Mouse (Mus musculus): ENCODE results near the gene Dmbt1.

DNA sequence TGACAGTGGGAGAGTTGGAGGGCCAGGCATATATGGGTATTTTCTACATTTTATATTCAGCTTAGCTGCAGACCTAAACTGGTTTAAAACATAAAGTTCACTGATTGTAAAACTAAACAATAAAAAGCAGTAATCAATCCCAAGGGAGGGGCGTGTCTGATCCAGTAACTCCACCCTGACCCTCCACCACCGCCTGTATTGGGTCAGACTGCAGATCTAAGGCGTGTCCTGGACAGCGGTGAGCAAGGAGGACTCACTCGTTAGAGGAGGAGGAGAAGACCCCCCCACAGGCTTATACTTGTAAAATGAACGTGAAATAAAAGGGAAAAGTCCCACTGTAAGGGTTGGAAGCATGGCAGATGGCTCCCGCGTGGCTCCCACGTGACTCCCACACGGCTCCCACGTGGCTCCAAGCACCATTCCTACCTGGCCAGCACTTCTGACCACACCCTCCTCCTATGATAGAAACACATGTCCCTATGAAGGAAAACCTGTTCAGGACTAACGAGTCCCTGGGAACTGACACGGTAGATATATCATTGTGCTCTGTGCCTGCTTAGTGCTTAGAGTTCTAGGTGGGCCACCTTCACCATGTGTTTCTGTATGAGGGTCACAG, 40.6 kb upstream of the Dmbt1 start:
- TF ChIP-seq CTCF (IDR thresholded peaks at IDR 0.05; ENCODE audit: low read depth, low read length) (no peak), POLR2A (IDR thresholded peaks at IDR 0.05; ENCODE audit: insufficient read depth, low read length) (no peak), EP300 (IDR thresholded peaks at IDR 0.05; ENCODE audit: insufficient read depth, low read depth, low read length) (no peak)
